Mouse (Mus musculus) hindbrain, embryonic 15.5 days (tissue): ENCODE results near the gene Eif6. TPM values are rescaled to one million over a fixed set of nuclear protein-coding genes. Genes with fewer than 3 reads are reported as not detected.

ENCODE experiments used
- ATAC-seq: fragments of 200-750 bp; cut with Nextera tagmentation; 2 replicates; pipeline ENCODE4 v1.8.0; 2017; ENCODE audit warnings: low read depth, moderate number of reproducible peaks, moderate TSS enrichment; ENCODE audit not compliant: low FRiP score
- H3K27ac ChIP-seq: fragments of 300-500 bp; sonication (generic); replicated peaks from 2 replicates; pipeline ENCODE4 v1.5.1; 2015; ENCODE audit warnings: mild to moderate bottlenecking, inconsistent platforms
- H3K27me3 ChIP-seq: fragments of 300-500 bp; sonication (generic); 2 replicates; pipeline ENCODE4 v1.6.1; 2015; ENCODE audit warnings: control low read depth, inconsistent platforms
- H3K36me3 ChIP-seq: fragments of 300-500 bp; sonication (generic); 2 replicates; pipeline ENCODE4 v1.6.1; 2015; ENCODE audit warnings: control low read depth, inconsistent platforms
- H3K4me1 ChIP-seq: fragments of 300-500 bp; sonication (generic); replicated peaks from 2 replicates; pipeline ENCODE4 v1.6.1; 2015; ENCODE audit warnings: control low read depth, inconsistent platforms
- H3K4me2 ChIP-seq: fragments of 300-500 bp; sonication (generic); 2 replicates; pipeline ENCODE4 v1.6.1; 2015; ENCODE audit warnings: moderate library complexity, mild to moderate bottlenecking, inconsistent platforms
- H3K4me3 ChIP-seq: fragments of 300-500 bp; sonication (generic); 2 replicates; pipeline ENCODE4 v1.5.1; 2015; ENCODE audit warnings: mild to moderate bottlenecking, inconsistent platforms
- H3K9ac ChIP-seq: fragments of 300-500 bp; sonication (generic); 2 replicates; pipeline ENCODE4 v1.6.1; 2015; ENCODE audit warnings: inconsistent platforms
- H3K9me3 ChIP-seq: fragments of 300-500 bp; sonication (generic); 2 replicates; pipeline ENCODE4 v1.6.1; 2016; ENCODE audit warnings: control low read depth, inconsistent platforms
- WGBS: fragments of 180-500 bp; shearing (Covaris S2); methylation state at CpG from one replicate; pipeline ENCODE4 v1.1.7; 2015; 5-methylcytosine and 5-hydroxymethylcytosine counted together
- polyA plus RNA-seq: library from polyadenylated mRNA; unstranded; fragments of >200 nt; fragmentation: Nextera tagmentation; extraction: Ambion mirVana; gene quantifications from 2 replicates; pipeline ENCODE4 v1.2.1, GENCODE M21; 2015

Gene Eif6
- polyA plus RNA-seq, 1 experiment from 2014 or later: 148 TPM

GRCm38 (mm10) chr2:155805925-155806255 lies 20.8 kb downstream of the Eif6 start:
- H3K9me3 ChIP-seq: no peaks in the 10 kb centered on the region
- no peak overlapping the region for H3K9ac ChIP-seq
- no peak for ATAC-seq
- H3K4me1 ChIP-seq: 0 out of 2 replicates have a peak, but pooled peaks cover 3% of the 10 kb centered on the region
- H3K36me3 ChIP-seq: peaks cover 38% of the 10 kb centered on the region
- H3K27ac ChIP-seq: no peak overlapping the region
- no peak overlapping the region for H3K4me3 ChIP-seq
- no peaks in the 10 kb centered on the region for H3K27me3 ChIP-seq
- WGBS: 86% methylated on average over 6 of the region's 6 CpGs
- H3K4me2 ChIP-seq: no peak overlapping the region

- H3K4me3 ChIP-seq: no peak overlapping the region
- no peak overlapping the region for H3K4me2 ChIP-seq
- WGBS: 59% methylated on average over 6 of the region's 6 CpGs
- no peak overlapping the region; the same call in 1 of the 2 replicates for H3K27ac ChIP-seq
- peaks cover 37% of the 10 kb centered on the region for H3K36me3 ChIP-seq
- H3K9me3 ChIP-seq: no peaks in the 10 kb centered on the region
- peak; percentile 46; the same call in 1 of the 2 replicates for ATAC-seq
- 0 out of 2 replicates have a peak, but pooled peaks cover 3% of the 10 kb centered on the region for H3K4me1 ChIP-seq
- H3K27me3 ChIP-seq: no peaks in the 10 kb centered on the region
- H3K9ac ChIP-seq: no peak overlapping the region
Observed at GRCm38 (mm10) chr2:155805231-155805924, 21.3 kb downstream of the Eif6 start.

GRCm38 (mm10) chr2:155804053-155804452 lies 22.7 kb downstream of the Eif6 start:
- H3K27ac ChIP-seq: no peak overlapping the region
- H3K4me1 ChIP-seq: 0 out of 2 replicates have a peak, but pooled peaks cover 3% of the 10 kb centered on the region
- no peak for ATAC-seq
- H3K4me3 ChIP-seq: no peak overlapping the region
- H3K4me2 ChIP-seq: no peak overlapping the region
- H3K9ac ChIP-seq: no peak overlapping the region
- H3K9me3 ChIP-seq: no peaks in the 10 kb centered on the region
- H3K36me3 ChIP-seq: peaks cover 43% of the 10 kb centered on the region
- no peaks in the 10 kb centered on the region for H3K27me3 ChIP-seq
- 77% methylated on average over 5 of the region's 5 CpGs for WGBS

GRCm38 (mm10) chr2:155802761-155803160 lies 24.0 kb downstream of the Eif6 start:
- Histone ChIP-seq H3K27me3 (no peaks in the 10 kb centered on the region), H3K4me2 (no peak overlapping the region), H3K4me1 (0 out of 2 replicates have a peak, but pooled peaks cover 3% of the 10 kb centered on the region), H3K9ac (no peak overlapping the region), H3K9me3 (no peaks in the 10 kb centered on the region), H3K36me3 (peaks cover 43% of the 10 kb centered on the region), H3K27ac (no peak overlapping the region), H3K4me3 (no peak overlapping the region)
- WGBS: 63% methylated on average over 3 of the region's 3 CpGs
- no peak for ATAC-seq

GRCm38 (mm10) chr2:155798613-155799012 lies 28.1 kb downstream of the Eif6 start:
- Histone ChIP-seq H3K9me3 (no peaks in the 10 kb centered on the region), H3K4me3 (no peak overlapping the region), H3K4me1 (no peaks in the 10 kb centered on the region), H3K27me3 (no peaks in the 10 kb centered on the region), H3K4me2 (no peak overlapping the region), H3K27ac (no peak overlapping the region), H3K36me3 (peaks cover 57% of the 10 kb centered on the region), H3K9ac (no peak overlapping the region)
- ATAC-seq: no peak
- 65% methylated on average over 3 of the region's 3 CpGs for WGBS

GRCm38 (mm10) chr2:155794674-155795445 lies 31.9 kb downstream of the Eif6 start:
- no peaks in the 10 kb centered on the region for H3K27me3 ChIP-seq
- no peak overlapping the region for H3K9ac ChIP-seq
- WGBS: 81% methylated on average over 12 of the region's 12 CpGs
- H3K4me1 ChIP-seq: no peaks in the 10 kb centered on the region
- no peak for ATAC-seq
- 0 out of 2 replicates have a peak overlapping the region, but pooled peaks have one; percentile 22 for H3K27ac ChIP-seq
- no peak overlapping the region for H3K4me2 ChIP-seq
- H3K4me3 ChIP-seq: no peak overlapping the region
- peaks cover 29% of the 10 kb centered on the region for H3K36me3 ChIP-seq
- H3K9me3 ChIP-seq: no peaks in the 10 kb centered on the region

GRCm38 (mm10) chr2:155792899-155793298 lies 33.8 kb downstream of the Eif6 start:
- ATAC-seq: no peak
- H3K9me3 ChIP-seq: no peaks in the 10 kb centered on the region
- 40% methylated on average over 12 of the region's 12 CpGs for WGBS
- no peak overlapping the region for H3K9ac ChIP-seq
- no peak overlapping the region for H3K27ac ChIP-seq
- H3K36me3 ChIP-seq: peaks cover 15% of the 10 kb centered on the region
- H3K4me1 ChIP-seq: no peaks in the 10 kb centered on the region
- H3K27me3 ChIP-seq: no peaks in the 10 kb centered on the region
- H3K4me3 ChIP-seq: no peak overlapping the region
- H3K4me2 ChIP-seq: no peak overlapping the region

GRCm38 (mm10) chr2:155787949-155788931 lies 38.5 kb downstream of the Eif6 start:
- H3K4me3 ChIP-seq: no peak overlapping the region
- ATAC-seq: peak; percentile 39; the same call in 1 of the 2 replicates
- H3K4me1 ChIP-seq: no peaks in the 10 kb centered on the region
- no peak overlapping the region for H3K4me2 ChIP-seq
- H3K36me3 ChIP-seq: no peaks in the 10 kb centered on the region
- H3K9me3 ChIP-seq: no peaks in the 10 kb centered on the region
- H3K27me3 ChIP-seq: no peaks in the 10 kb centered on the region
- H3K9ac ChIP-seq: no peak overlapping the region
- WGBS: 72% methylated on average over 18 of the region's 18 CpGs
- no peak overlapping the region; the same call in 1 of the 2 replicates for H3K27ac ChIP-seq

- WGBS: 76% methylated on average over 5 of the region's 5 CpGs
- no peak for ATAC-seq
- H3K27me3 ChIP-seq: no peaks in the 10 kb centered on the region
Observed at GRCm38 (mm10) chr2:155786905-155787304, 39.8 kb downstream of the Eif6 start.

GRCm38 (mm10) chr2:155784534-155784933 lies 42.2 kb downstream of the Eif6 start:
- Histone ChIP-seq H3K36me3 (no peaks in the 10 kb centered on the region), H3K9ac (no peak overlapping the region), H3K4me1 (0 out of 2 replicates have a peak, but pooled peaks cover 5% of the 10 kb centered on the region), H3K27me3 (no peaks in the 10 kb centered on the region), H3K4me3 (no peak overlapping the region), H3K9me3 (no peaks in the 10 kb centered on the region), H3K4me2 (no peak overlapping the region), H3K27ac (no peak overlapping the region)
- ATAC-seq: no peak
- 76% methylated on average over 6 of the region's 6 CpGs for WGBS

More at GRCm38 (mm10) chr2:155786905-155787304, 39.8 kb downstream of the Eif6 start:
- H3K36me3 ChIP-seq: no peaks in the 10 kb centered on the region
- no peak overlapping the region for H3K9ac ChIP-seq
- H3K4me1 ChIP-seq: no peaks in the 10 kb centered on the region
- no peak overlapping the region for H3K27ac ChIP-seq
- no peak overlapping the region for H3K4me2 ChIP-seq
- H3K9me3 ChIP-seq: no peaks in the 10 kb centered on the region
- no peak overlapping the region for H3K4me3 ChIP-seq

GRCm38 (mm10) chr2:155779506-155779905 lies 47.2 kb downstream of the Eif6 start:
- Histone ChIP-seq H3K36me3 (no peaks in the 10 kb centered on the region), H3K4me1 (peaks cover 45% of the 10 kb centered on the region), H3K27me3 (no peaks in the 10 kb centered on the region), H3K4me3 (no peak overlapping the region), H3K9me3 (no peaks in the 10 kb centered on the region), H3K4me2 (no peak overlapping the region), H3K9ac (no peak overlapping the region), H3K27ac (no peak overlapping the region)
- no peak for ATAC-seq
- 79% methylated on average over 3 of the region's 3 CpGs for WGBS
